Mouse (Mus musculus) adrenal gland, adult 10 weeks (tissue): Measurements from ENCODE around the gene Ccnt1. TPM values are rescaled to one million over a fixed set of nuclear protein-coding genes. Genes with fewer than 3 reads are reported as not detected.

Experiments
- polyA plus RNA-seq: library from polyadenylated mRNA; stranded (reverse); fragments of 350-450 nt; fragmentation: Illumina TruSeq; extraction: RNeasy Lipid Tissue Mini Kit (QIAGEN cat#74804); gene quantifications from one replicate; pipeline ENCODE4 v1.2.3, GENCODE M21; 2014; ENCODE audit warnings: low read depth, low replicate concordance

Gene Ccnt1
- 88.9 TPM for polyA plus RNA-seq

DNA sequence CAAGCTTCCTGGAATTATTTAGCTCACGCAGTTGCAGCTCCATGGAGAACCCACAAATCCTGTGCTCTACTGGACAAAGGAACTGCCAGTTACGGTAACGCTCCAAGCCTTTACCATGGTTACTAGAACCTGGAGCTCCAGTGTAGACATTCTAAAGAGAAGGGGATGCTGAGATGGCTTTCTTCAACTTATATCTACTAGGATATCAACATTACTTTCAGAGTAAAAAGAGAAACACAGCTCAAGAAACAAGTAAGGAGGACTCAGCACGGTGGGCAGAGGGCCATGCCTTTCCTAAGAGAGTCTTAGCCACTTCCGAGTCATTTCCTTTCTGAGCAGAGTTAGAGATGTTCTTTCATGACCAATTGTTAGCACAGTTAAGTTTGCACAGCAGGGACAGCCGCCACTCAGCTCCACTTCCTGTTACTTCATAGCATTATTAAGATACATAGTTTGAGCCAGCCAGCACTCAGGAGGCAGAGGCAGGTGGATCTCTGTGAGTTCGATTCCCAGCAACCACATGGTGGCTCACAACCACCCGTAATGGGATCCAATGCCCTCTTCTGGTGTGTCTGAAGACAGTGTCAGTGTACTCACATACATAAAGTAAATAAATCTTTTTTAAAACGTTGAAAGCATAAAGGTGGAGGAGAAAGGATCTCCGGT is at the start of gene Ccnt1, which contains the start of gene 4930415O20Rik:
Gene Ccnt1, minus strand, starts transcription at position 51 of the 666 bp plus-strand sequence.
Gene 4930415O20Rik, plus strand, starts transcription at position 132 of the 666 bp plus-strand sequence.

DNA sequence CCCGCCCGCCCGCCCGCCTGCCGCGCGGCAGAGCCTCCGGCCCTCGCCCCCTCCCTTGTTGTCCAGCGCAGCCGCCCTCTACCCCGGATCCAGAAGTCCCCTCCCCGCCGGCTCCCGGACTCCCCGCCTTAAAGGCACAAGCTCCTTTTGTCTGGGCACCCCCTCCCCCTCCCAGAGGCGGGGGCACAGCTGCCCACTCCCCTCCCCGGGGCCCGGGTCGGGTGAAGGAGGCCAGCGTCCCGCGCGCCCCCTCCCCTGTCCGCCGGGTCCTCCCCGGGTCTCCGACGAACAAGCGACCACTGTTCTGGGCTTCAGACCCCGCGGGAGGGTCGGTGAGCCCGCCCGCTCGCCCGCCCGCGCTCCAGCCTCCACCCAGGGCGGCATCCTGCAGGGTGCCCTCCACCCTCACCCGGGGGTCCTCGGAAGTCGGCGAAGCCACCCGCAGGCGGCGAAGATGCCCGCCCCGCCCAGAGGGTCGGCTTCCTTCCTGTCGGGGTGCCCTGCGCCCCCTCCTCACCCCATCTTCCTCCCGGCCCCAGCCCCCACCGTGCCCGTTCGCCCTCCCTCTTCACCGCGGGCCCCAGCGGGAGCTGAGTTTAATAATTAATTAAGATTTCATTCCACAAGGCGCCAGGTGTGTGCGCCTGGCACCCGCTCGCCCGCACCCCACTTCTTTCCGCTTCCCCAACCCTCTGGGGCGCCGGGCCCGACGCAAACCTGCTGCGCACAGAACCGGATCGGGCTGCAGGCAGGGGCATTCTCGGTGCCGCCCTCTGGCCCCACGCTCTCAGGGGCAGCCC is 38.8 kb upstream of the Ccnt1 start, which contains the start of gene Adcy6:
Gene Adcy6, minus strand, starts transcription at position 746 of the 800 bp plus-strand sequence.

DNA sequence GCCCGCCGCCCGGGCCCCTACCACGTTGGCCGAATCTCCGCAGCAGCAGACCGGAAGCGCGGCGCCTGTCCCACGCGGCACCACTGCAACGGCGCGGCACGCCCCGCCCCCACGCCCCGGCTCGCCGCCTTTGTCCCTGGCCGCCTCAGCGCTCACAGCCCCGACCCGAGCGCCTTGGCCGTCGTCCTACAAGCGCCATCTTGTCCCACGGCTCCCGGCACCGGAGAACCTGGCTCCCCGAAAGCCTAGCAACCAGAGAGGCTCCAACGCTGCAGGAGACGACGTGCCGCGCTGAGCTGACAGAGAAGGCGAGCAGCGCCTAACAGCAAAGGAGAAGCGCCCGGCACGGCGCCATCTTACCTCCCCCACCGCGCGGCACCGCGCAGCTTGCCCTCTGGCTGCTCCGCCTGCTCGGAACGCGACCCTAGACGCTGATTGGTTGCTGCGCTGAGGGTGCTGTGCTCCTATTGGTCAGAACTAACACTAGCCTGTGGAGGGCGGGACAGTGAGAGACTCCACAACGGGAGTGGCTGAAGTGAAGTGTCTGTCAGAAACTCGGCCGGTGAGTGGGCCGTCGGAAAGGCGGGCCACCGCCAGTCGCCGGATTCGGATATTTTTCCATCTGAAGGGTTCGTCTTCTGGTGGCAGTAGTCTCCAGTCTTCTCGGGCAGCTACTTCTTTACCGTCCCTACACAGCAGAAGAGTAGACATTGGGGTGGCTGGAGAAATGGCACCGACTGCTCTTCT is 36.7 kb downstream of the Ccnt1 start, which contains the start of gene Kansl2:
Gene Kansl2, minus strand, starts transcription at position 384 of the 747 bp plus-strand sequence.

DNA sequence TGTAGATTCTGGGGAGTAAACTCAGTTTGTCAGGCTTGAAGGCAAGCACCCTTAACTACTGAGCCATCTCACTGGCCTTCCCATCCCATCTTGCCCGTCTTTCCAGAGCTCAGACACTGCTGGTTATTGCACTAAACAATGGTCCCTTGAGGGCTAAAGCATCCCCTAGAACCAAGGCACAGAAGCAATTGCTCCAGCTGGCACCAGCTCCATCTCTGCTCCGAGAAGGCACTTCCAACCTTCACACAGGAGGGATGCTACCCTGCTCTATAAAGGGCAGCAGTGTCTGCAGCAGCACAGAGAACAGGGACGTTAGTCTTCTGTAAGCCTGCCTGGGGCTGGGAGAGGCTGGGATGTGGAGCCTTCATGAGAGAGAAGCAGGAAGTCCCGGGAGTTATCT is 78.6 kb downstream of the Ccnt1 start, which contains the start of gene Olfr279:
Gene Olfr279, plus strand, starts transcription at position 301 of the 400 bp plus-strand sequence.

Other genes starting within 250 kb of the Ccnt1 start
- gene Olfr284, start 229.9 kb downstream of the Ccnt1 start, polyA plus RNA-seq = not detected
- not detected for gene Olfr283, start 190.0 kb downstream of the Ccnt1 start, polyA plus RNA-seq
- not detected for gene Olfr282, start 139.7 kb downstream of the Ccnt1 start, polyA plus RNA-seq
- not detected for gene Olfr281, start 118.3 kb downstream of the Ccnt1 start, polyA plus RNA-seq
- not detected for gene OR5BS1P, start 101.0 kb downstream of the Ccnt1 start, polyA plus RNA-seq
- gene Lalba, start 88.2 kb downstream of the Ccnt1 start, polyA plus RNA-seq = not detected
- not detected for gene Olfr279, start 78.5 kb downstream of the Ccnt1 start, polyA plus RNA-seq
- gene Kansl2, start 36.7 kb downstream of the Ccnt1 start, polyA plus RNA-seq = 76.7 TPM
- not detected for gene 4930415O20Rik, start 81 bp upstream of the Ccnt1 start, polyA plus RNA-seq
- gene Adcy6, start 39.2 kb upstream of the Ccnt1 start, polyA plus RNA-seq = 3.9 TPM
- gene Cacnb3, start 59.9 kb upstream of the Ccnt1 start, polyA plus RNA-seq = 0.47 TPM
- 4.0 TPM for gene Ddx23, start 92.0 kb upstream of the Ccnt1 start, polyA plus RNA-seq
- gene Rnd1, start 106.5 kb upstream of the Ccnt1 start, polyA plus RNA-seq = not detected
- not detected for gene Ccdc65, start 137.3 kb upstream of the Ccnt1 start, polyA plus RNA-seq
- not detected for gene Fkbp11, start 157.3 kb upstream of the Ccnt1 start, polyA plus RNA-seq
- gene Arf3, start 192.3 kb upstream of the Ccnt1 start, polyA plus RNA-seq = 59.2 TPM
- 0.23 TPM for gene Wnt10b, start 207.2 kb upstream of the Ccnt1 start, polyA plus RNA-seq
- not detected for gene Wnt1, start 218.9 kb upstream of the Ccnt1 start, polyA plus RNA-seq
- not detected for gene Ddn, start 238.6 kb upstream of the Ccnt1 start, polyA plus RNA-seq